Mouse (Mus musculus): ENCODE data around the gene Ssxa1.
A peak's percentile ranks its signal among the peaks of the same experiment; 100 is the strongest.
"Not testable (repeated sequence)": the region's sequence is repeated elsewhere in the genome, so short reads cannot be mapped to it uniquely, and the experiment has no call there.

Gene Ssxa1

GRCm38 (mm10) chrX:21115520-21115919 lies at the start of gene Ssxa1:
Gene Ssxa1 (plus strand): TSS chrX:21115820.
- no peak for DNase-seq (ENCODE audit: low read depth, low spot score)

- DNase-seq (ENCODE audit: low read depth, low spot score), result no peak
Measured at GRCm38 (mm10) chrX:21068106-21068505, 47.5 kb upstream of the Ssxa1 start, which contains the start of gene Spaca5. Gene Spaca5 (plus strand): TSS chrX:21068406.

GRCm38 (mm10) chrX:21088645-21088982 lies 27.0 kb upstream of the Ssxa1 start:
- no peak for DNase-seq (ENCODE audit: low read depth, low spot score)

GRCm38 (mm10) chrX:21088983-21089866 lies 26.4 kb upstream of the Ssxa1 start, which contains the start of gene Zfp300:
Gene Zfp300 (minus strand): TSS chrX:21089527.
- DNase-seq (ENCODE audit: low read depth, low spot score), result peak; percentile 65

GRCm38 (mm10) chrX:21089867-21090239 lies 25.8 kb upstream of the Ssxa1 start:
- no peak for DNase-seq (ENCODE audit: low read depth, low spot score)

GRCm38 (mm10) chrX:21146675-21147074 lies 31.1 kb downstream of the Ssxa1 start:
- DNase-seq (ENCODE audit: low read depth, low spot score), result not testable (repeated sequence)

All from brain, embryonic 18.5 days (tissue).